Mouse (Mus musculus): ENCODE measurements around the gene Pdlim5. TPM values are rescaled to one million over a fixed set of nuclear protein-coding genes. Genes with fewer than 3 reads are reported as not detected.

Pdlim5 gene
- total RNA-seq, 2 experiments from 2014 or later, result 678 to 728 TPM

GRCm38 (mm10) chr3:142413345-142413885 lies 17.9 kb upstream of the Pdlim5 start:
- intact Hi-C loops (cut with DNase I), result no loop called here
- no peak for DNase-seq

DNA sequence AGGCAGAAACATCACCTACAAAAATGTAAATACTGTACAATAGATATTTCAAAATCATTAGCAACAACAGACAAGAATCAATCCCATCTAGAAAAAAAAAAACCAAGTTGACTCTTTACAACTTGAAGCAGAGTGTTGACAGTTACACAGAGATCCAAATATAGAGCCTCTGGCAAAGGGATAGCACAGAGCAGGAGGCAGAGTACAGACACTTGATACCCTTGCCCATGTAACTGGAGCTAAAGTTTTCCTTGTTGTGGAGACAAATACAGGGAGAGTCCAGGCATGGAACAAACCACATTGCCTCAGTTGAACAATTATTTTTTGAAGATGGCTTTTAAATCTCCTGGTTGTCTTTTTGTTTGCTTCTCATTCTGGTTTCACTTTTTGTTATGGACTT lies 15.4 kb upstream of the Pdlim5 start:
- no peak for DNase-seq
- intact Hi-C loops (cut with DNase I), result no loop called here

- peak; percentile 80 to 81 for DNase-seq
- intact Hi-C loops (cut with DNase I), result loop anchor here (1.0 to 5.0 kb wide), 3 partner anchors 45 to 100 kb away; no protein-coding TSS in a partner anchor
Measured at GRCm38 (mm10) chr3:142394796-142395508, 544 bp downstream of the Pdlim5 start.

DNA sequence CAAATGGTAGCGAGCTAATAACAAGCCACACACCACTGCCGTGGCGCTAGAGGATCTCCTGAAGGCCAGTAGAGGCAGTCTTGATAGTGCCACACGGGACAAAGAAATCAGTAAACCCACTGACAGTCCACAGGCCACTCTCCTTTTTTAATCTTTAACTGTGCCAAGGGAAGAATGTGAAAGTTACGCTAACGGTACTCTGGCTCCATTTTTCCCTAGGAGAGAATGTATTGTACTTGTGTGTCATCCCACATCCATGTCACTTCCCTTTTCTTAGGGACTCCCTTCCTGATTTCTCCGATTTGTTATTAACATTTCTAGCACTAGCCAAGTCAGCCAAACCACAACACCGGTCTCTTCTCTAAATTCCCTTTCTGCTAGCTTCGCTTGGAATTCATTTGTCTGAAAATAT lies 1.5 kb downstream of the Pdlim5 start:
- intact Hi-C loops (cut with DNase I), result loop anchor here (2.0 to 5.0 kb wide), 2 partner anchors 77 to 99 kb away; no protein-coding TSS in a partner anchor
- DNase-seq, result peak in 1 of 2 experiments; percentile 32

GRCm38 (mm10) chr3:142391531-142391930 lies 4.0 kb downstream of the Pdlim5 start:
- DNase-seq, result no peak
- intact Hi-C loops (cut with DNase I), result loop anchor here (5.0 kb wide), 1 partner anchor 74 kb away; no protein-coding TSS in a partner anchor

DNA sequence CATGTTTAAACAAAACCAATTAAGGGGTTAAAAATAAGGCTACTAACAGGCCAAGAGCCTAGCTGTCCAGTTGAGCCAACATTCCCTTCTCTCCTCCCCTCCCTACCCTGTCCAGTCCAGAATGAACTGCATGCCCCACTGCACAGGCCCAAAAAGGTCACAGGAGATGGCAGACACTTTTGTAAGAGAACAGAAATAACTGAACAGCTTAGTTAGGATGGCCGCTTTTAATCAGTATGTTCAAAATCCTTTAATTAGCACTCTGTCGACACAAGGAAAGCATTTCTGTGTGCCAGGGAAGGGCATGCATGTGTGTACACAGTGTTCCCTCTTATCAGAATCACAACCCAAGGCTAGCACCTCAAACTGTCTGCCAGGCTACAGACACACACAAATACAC lies 5.2 kb downstream of the Pdlim5 start:
- intact Hi-C loops (cut with DNase I), result loop anchor here (5.0 kb wide), 1 partner anchor 73 kb away; no protein-coding TSS in a partner anchor
- DNase-seq, result peak in 1 of 2 experiments; percentile 38

DNA sequence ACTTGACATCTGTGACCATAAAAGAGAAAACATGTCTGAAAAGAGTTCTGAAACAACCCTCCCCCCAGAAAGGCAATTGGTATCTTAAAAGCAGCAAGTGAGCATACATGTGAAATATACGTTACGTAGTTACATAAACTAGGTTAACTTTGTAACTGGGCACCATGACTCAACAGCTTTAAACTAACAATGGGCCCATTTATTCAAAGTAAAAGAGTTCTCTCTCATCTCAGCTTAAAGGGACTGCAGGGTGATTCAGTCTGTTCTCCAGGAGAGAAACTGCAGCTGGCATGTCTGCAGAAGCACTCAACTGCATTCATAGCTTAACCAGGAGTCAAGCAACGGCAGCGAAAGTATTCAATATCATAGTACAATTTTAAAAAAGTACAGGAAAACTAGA lies 7.3 kb downstream of the Pdlim5 start:
- intact Hi-C loops (cut with DNase I), result no loop called here
- no peak for DNase-seq

GRCm38 (mm10) chr3:142386505-142386904 lies 9.0 kb downstream of the Pdlim5 start:
- intact Hi-C loops (cut with DNase I), result no loop called here

DNA sequence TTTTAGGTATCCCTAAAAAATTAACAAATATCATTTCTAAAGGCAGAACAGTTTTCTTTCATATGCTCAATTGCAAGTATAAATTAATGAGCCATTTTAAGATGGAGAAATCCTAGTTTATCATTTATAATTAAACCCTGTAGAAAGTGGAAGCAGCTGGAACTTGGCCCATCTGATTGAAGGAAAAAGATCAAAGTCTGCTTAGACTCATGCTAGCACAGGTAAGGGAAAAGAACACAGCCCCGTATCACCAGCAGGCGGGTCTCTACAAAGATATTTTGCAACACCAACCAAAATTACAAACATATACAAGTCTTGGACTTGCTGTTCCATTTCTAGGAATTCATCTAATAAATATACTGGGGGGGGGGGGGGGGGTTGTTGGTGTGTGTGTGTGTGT lies 9.8 kb downstream of the Pdlim5 start:
- DNase-seq, result no peak
- intact Hi-C loops (cut with DNase I), result no loop called here

More at GRCm38 (mm10) chr3:142386505-142386904, 9.0 kb downstream of the Pdlim5 start:
- DNase-seq, result no peak

DNA sequence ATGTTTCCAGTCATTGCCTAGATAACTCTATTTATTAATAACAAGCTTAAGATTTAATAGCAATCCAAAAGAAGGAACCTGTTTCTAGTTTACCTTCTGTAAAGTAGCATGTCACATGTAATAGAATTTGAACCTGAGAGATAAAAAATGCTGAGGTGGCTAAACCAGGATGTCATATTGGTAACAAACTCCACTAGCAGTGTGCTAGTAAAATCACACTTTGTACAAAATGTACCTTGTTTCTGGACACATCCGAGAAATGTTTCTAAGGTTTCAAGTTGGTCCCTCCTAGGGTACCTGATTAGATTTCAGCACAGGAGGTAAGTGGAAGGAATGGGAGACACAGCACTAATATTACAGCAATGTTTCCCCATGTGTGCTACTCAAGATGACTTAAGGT lies 18.9 kb downstream of the Pdlim5 start:
- DNase-seq, result no peak
- intact Hi-C loops (cut with DNase I), result no loop called here

GRCm38 (mm10) chr3:142375106-142375505 lies 20.4 kb downstream of the Pdlim5 start:
- intact Hi-C loops (cut with DNase I), result no loop called here
- no peak for DNase-seq

- intact Hi-C loops (cut with DNase I), result no loop called here
- DNase-seq, result no peak
Measured at GRCm38 (mm10) chr3:142372465-142373147, 22.9 kb downstream of the Pdlim5 start.

GRCm38 (mm10) chr3:142368411-142368810 lies 27.1 kb downstream of the Pdlim5 start:
- no peak for DNase-seq
- intact Hi-C loops (cut with DNase I), result no loop called here

DNA sequence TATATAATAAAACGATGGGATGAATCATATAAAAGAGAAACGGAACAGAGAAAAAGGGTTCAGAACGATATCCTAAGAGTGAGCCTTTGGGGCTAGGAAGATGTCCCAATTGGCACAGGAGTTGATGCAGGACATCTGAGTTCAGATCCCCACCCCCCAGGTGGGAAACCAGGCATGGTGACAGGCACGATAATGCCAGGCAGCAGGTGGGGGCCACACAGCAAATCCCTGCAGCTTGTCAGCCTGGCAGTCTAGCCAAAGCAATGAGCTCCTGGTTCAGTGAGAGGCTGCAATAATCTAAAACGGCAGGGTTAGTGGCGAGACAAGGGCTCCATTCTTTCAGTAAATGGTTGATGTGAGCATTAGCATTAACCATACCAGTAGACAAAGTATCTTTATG lies 33.4 kb downstream of the Pdlim5 start:
- intact Hi-C loops (cut with DNase I), result no loop called here
- no peak for DNase-seq

GRCm38 (mm10) chr3:142358951-142359350 lies 36.5 kb downstream of the Pdlim5 start:
- intact Hi-C loops (cut with DNase I), result no loop called here
- DNase-seq, result no peak

- intact Hi-C loops (cut with DNase I), result no loop called here
- DNase-seq, result no peak
Measured at GRCm38 (mm10) chr3:142356661-142357060, 38.8 kb downstream of the Pdlim5 start.

DNA sequence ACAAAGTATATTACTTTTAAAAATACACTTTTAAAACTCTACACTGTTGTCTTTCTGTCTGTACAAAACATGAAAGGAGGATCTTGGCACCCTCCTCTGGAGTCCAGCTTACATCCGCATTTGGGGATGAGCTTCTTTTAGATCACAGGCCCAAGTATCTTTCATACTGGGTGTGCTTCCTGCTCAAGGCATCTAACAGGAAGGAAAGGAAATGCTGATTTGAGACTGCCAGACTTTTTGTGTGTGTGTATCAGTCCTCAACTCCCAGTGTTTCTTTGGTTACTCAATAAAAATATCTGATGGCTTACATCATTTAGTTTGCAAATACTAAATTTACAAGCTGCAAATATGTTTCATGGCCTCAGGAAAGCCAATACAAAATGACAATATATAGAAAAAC lies 42.3 kb downstream of the Pdlim5 start:
- intact Hi-C loops (cut with DNase I), result no loop called here
- no peak for DNase-seq

GRCm38 (mm10) chr3:142350513-142350912 lies 45.0 kb downstream of the Pdlim5 start:
- intact Hi-C loops (cut with DNase I), result no loop called here

DNA sequence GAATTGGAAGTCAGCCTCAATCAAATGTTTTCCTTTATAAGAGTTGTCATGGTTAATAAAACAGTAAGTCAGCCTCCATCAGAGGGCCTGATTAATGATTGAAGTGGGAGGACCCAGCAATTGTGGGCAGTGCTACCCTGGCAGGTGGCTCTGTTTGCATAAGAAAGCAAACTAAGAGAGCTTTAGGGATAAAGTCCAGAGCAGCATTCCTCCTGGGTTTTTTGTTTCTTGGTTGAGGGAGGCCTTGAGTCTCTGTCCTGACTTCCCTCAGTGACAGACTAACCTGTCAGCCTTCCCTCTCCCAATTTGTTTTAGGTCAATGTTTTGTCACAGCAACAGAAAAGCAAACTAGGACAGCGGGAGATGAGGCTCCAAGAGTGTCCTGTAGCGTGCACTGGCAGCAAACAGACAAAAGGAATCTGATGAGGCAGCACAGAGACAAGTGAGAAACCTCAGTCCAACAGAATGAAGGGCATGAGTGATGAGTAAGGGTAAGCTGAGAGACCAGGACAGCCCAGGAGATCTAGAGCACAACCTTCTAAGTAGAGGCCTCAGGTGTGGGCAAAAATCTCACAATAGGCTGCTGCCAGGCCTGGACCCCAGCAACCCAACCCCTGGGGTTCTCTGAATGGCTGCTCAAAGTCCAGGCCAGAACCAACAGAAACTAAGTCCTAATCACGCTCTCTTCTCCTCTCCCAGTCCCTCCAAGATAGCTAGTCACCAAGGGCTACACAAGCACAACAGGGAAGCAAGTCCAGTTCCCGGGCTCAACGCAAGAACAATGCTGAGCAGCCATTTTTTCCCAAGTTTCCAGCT lies 46.5 kb downstream of the Pdlim5 start:
- DNase-seq, result no peak
- intact Hi-C loops (cut with DNase I), result no loop called here

More at GRCm38 (mm10) chr3:142350513-142350912, 45.0 kb downstream of the Pdlim5 start:
- no peak for DNase-seq

DNA sequence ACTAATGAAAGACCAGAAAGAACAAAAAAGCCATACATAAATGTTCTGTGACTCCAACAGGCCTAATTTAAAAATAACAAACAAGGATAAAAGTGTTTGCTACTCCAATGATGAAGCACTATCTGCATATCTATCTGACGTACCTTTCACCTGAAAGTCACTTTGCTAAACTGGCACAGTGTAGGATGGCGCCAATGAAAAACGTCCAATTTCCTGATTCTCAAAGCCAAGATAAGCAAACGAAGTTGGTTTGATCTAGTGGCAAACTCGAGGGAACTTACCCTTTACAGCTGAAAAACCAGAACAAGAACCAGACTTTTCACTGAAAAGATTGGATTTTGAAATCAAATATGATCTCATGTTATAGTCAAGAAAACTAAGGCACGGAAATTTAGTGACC lies 49.2 kb downstream of the Pdlim5 start:
- DNase-seq, result no peak
- intact Hi-C loops (cut with DNase I), result no loop called here

Data from heart, postnatal 14 days (tissue).